Mouse (Mus musculus) forebrain, embryonic 11.5 days (tissue): ENCODE results near the gene Aspa. TPM values are rescaled to one million over a fixed set of nuclear protein-coding genes. Genes with fewer than 3 reads are reported as not detected.

Source experiments
- ATAC-seq: fragments of 200-750 bp; cut with Nextera tagmentation; replicated peaks from 2 replicates; pipeline ENCODE4 v1.8.0; 2017; ENCODE audit warnings: moderate TSS enrichment; ENCODE audit not compliant: low FRiP score
- DNase-seq: peaks from one replicate; pipeline ENCODE4 v3.0.0-alpha.2; 2017; ENCODE audit warnings: low spot score
- H3K27ac ChIP-seq: fragments of 300-500 bp; sonication (generic); 2 replicates; pipeline ENCODE4 v1.5.1; 2014; ENCODE audit warnings: low read depth, low read length
- H3K27me3 ChIP-seq: fragments of 300-500 bp; sonication (generic); 2 replicates; pipeline ENCODE4 v1.6.1; 2014; ENCODE audit warnings: mild to moderate bottlenecking, low read length, mixed read lengths; ENCODE audit not compliant: control insufficient read depth, insufficient read depth
- H3K36me3 ChIP-seq: fragments of 300-500 bp; sonication (generic); 2 replicates; pipeline ENCODE4 v1.6.1; 2014; ENCODE audit warnings: mild to moderate bottlenecking, low read length, moderate library complexity, mixed read lengths; ENCODE audit not compliant: control insufficient read depth, insufficient read depth
- H3K4me1 ChIP-seq: fragments of 300-500 bp; sonication (generic); replicated peaks from 2 replicates; pipeline ENCODE4 v1.6.1; 2014; ENCODE audit warnings: low read length, mixed read lengths; ENCODE audit not compliant: control insufficient read depth, insufficient read depth
- H3K4me2 ChIP-seq: fragments of 300-500 bp; sonication (generic); 2 replicates; pipeline ENCODE4 v1.6.1; 2014; ENCODE audit warnings: low read depth, mild to moderate bottlenecking, low read length, moderate library complexity, mixed read lengths; ENCODE audit not compliant: severe bottlenecking
- H3K4me3 ChIP-seq: fragments of 300-500 bp; sonication (generic); 2 replicates; pipeline ENCODE4 v1.5.1; 2014; ENCODE audit warnings: low read depth, low read length
- H3K9ac ChIP-seq: fragments of 300-500 bp; sonication (generic); 2 replicates; pipeline ENCODE4 v1.6.1; 2014; ENCODE audit warnings: low read length
- H3K9me3 ChIP-seq: fragments of 300-500 bp; sonication (generic); 2 replicates; pipeline ENCODE4 v1.6.1; 2016; ENCODE audit warnings: low read length, mixed read lengths; ENCODE audit not compliant: control insufficient read depth
- WGBS: fragments of 180-500 bp; shearing (Covaris S2); extraction: QIAGEN DNeasy Blood & Tissue Kit; methylation state at CpG from one replicate; pipeline ENCODE4 v1.1.7; 2014; 5-methylcytosine and 5-hydroxymethylcytosine counted together
- polyA plus RNA-seq: library from polyadenylated mRNA; unstranded; fragments of >200 nt; fragmentation: Nextera tagmentation; extraction: Ambion mirVana; gene quantifications from 2 replicates; pipeline ENCODE4 v1.2.1, GENCODE M21; 2014

Gene Aspa
- polyA plus RNA-seq: 0.12 TPM in 1 of 2 replicates, not detected in the other

DNA sequence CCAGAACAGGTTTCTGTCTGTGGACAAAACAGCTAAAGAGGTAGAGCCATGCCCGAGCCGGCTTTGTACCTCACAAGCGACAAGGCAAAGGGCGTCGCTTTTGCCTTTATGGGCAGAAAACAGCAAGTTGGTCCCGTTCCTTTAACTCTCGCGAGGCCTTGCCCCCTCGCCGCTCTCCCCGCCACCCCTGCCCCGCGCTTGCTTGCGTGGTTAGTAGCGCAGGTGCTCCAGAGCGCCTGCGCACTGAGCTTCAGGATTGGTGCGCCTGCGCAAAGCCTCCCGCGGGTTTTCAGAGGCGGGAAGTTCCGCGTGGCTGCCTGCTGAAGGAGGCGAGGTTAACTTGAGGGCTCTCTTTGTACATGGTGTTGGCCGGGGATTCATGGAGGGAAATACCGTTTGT, at the start of gene Aspa, which contains the start of the genes Gm49340 and Spata22:
TSS of gene Aspa (minus strand) at position 155 of the 400 bp plus-strand sequence.
TSS of gene Gm49340 (plus strand) at position 300 of the 400 bp plus-strand sequence.
TSS of gene Spata22 (plus strand) at position 300 of the 400 bp plus-strand sequence.
- DNase-seq (no peak), ATAC-seq (no peak)
- Histone ChIP-seq H3K9ac (no peak within 1 kb of the TSS), H3K36me3 (no peaks in the 10 kb centered on the region), H3K4me3 (no peak within 1 kb of the TSS), H3K27me3 (no peaks in the 10 kb centered on the region), H3K4me1 (no peaks in the 10 kb centered on the region), H3K4me2 (no peak within 1 kb of the TSS), H3K9me3 (no peaks in the 10 kb centered on the region; the same call in 1 of the 2 replicates), H3K27ac (no peak within 1 kb of the TSS)
- 82% methylated on average over 27 of the region's 27 CpGs for WGBS

DNA sequence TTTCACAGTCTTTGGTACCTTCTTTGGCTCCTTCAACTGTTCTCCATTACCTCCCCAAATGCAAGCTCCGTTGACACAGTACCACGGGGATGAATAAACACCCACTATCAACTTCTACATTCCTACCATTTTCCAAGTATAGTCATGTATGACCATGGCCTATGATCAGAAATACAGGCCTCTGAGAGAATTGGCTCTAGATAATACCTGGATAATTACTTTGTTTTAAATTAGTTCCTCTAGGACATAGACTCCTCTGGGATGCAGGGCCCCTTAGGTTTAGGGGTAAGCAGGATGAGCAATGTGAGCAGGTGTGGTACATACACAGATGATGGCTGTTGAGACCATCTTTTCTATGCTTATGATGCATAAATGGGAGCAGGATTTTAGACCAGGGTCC, 41.5 kb upstream of the Aspa start, which contains the start of gene Olfr376:
TSS of gene Olfr376 (plus strand) at position 301 of the 400 bp plus-strand sequence.
- no peak within 1 kb of the TSS for H3K27ac ChIP-seq
- no peaks in the 10 kb centered on the region for H3K36me3 ChIP-seq
- no peak within 1 kb of the TSS for H3K9ac ChIP-seq
- no peak within 1 kb of the TSS for H3K4me3 ChIP-seq
- ATAC-seq (no peak), DNase-seq (no peak)
- H3K9me3 ChIP-seq: no peaks in the 10 kb centered on the region; the same call in 1 of the 2 replicates
- 86% methylated on average over 2 of the region's 2 CpGs for WGBS
- H3K4me1 ChIP-seq: no peaks in the 10 kb centered on the region
- H3K4me2 ChIP-seq: no peak within 1 kb of the TSS
- no peaks in the 10 kb centered on the region for H3K27me3 ChIP-seq

DNA sequence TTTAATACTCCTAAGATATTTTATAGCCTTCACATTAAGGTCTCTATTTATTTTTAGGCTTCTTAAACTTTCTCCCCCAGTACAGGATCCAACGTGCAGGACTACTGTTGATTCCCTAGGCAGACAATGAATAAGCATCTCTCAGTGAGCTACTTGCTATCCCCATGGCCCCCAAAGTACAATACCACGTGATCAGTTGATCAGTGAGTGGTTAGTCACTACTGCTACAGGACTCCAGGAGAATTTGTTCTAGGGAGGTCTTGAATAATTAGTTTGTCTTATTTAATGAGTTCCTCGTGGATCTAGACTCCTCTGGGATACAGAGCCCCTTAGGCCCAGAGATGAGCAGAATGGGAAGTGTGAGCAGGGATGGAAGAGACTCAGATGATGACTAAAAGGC, 21.1 kb upstream of the Aspa start, which contains the start of gene Olfr20:
TSS of gene Olfr20 (plus strand) at position 301 of the 400 bp plus-strand sequence.
- H3K36me3 ChIP-seq: no peaks in the 10 kb centered on the region
- no peak within 1 kb of the TSS for H3K27ac ChIP-seq
- no peak for ATAC-seq
- no peak for DNase-seq
- no peaks in the 10 kb centered on the region for H3K9me3 ChIP-seq
- H3K4me2 ChIP-seq: no peak within 1 kb of the TSS
- WGBS: 55% methylated on average over 3 of the region's 3 CpGs
- H3K27me3 ChIP-seq: no peaks in the 10 kb centered on the region
- no peak within 1 kb of the TSS for H3K9ac ChIP-seq
- H3K4me3 ChIP-seq: no peak within 1 kb of the TSS
- H3K4me1 ChIP-seq: no peaks in the 10 kb centered on the region

DNA sequence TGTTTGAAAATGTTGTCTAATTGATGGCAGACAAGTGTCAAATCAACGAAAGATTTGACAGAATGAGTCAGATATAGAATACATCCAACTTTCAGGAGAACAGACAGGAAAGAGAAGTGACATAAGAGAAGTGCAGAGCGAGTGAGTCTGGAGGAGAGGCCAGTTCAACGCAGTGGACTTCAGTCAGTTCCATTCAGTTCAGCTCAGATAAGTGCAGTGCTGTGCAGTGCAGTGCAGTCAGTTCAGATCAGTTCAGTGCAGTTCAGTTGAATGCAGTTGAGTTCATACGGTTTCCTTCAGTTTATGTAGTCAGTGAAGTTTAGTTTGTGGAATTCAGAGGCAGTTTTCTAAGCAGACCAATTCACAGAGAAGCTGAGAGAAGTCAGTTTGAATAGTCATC, 7.5 kb upstream of the Aspa start:
- Histone ChIP-seq H3K36me3 (no peaks in the 10 kb centered on the region), H3K27ac (no peak overlapping the region), H3K4me1 (no peaks in the 10 kb centered on the region), H3K4me3 (no peak overlapping the region), H3K9me3 (no peaks in the 10 kb centered on the region), H3K27me3 (no peaks in the 10 kb centered on the region), H3K9ac (no peak overlapping the region), H3K4me2 (no peak overlapping the region)
- no peak for DNase-seq
- WGBS: 87% methylated on average over 4 of the region's 4 CpGs
- ATAC-seq: no peak

DNA sequence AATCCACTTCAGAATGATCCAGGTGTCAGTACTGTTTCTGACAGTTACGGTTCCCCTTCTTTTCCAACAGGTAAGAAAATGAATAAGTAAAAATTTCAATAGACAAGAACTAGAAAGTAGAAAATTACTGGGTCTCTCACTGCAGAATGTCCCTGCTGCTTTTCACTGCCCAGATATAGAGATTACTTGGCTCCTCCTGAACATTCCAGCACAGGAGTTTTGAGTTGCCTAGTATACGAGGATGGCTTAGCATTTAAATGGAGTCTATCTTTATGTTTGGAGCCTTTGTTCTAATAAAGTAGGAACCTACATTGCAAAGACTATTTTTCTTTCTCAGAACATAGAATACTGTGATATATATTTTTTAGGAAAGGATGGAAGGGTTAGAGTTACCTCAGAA, 4.0 kb upstream of the Aspa start:
- WGBS: 77% methylated on average over 2 of the region's 2 CpGs
- no peak for ATAC-seq
- H3K36me3 ChIP-seq: no peaks in the 10 kb centered on the region

DNA sequence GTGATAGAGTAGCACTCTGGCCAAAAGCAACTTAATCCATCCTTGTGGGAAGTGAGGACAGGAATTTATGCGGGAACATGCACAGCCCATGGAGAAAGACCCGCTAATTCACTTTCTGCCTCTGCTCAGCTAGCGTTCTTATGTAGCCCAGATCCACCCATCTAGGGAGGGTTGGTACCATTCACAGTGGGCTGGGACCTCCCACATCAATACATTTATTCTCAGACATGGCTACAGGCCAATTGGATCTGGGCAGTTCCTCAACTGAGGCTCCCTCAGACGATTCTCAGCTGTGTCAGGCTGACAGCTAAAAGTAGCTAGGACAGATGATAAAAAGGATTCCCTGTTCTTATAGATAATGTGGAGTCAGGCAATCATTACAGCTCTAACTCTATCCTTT, 2.0 kb downstream of the Aspa start:
- H3K9me3 ChIP-seq: no peaks in the 10 kb centered on the region; the same call in 1 of the 2 replicates
- H3K4me1 ChIP-seq: no peaks in the 10 kb centered on the region
- H3K36me3 ChIP-seq: no peaks in the 10 kb centered on the region
- DNase-seq (no peak), ATAC-seq (no peak)
- H3K4me2 ChIP-seq: no peak overlapping the region
- H3K9ac ChIP-seq: no peak overlapping the region
- H3K27me3 ChIP-seq: no peaks in the 10 kb centered on the region
- 91% methylated on average over 4 of the region's 4 CpGs for WGBS
- no peak overlapping the region for H3K4me3 ChIP-seq
- H3K27ac ChIP-seq: no peak overlapping the region

More for the DNA sequence above, 4.0 kb upstream of the Aspa start:
- Histone ChIP-seq H3K9ac (no peak overlapping the region), H3K27ac (no peak overlapping the region), H3K4me2 (no peak overlapping the region), H3K27me3 (no peaks in the 10 kb centered on the region), H3K4me1 (no peaks in the 10 kb centered on the region), H3K4me3 (no peak overlapping the region), H3K9me3 (no peaks in the 10 kb centered on the region; the same call in 1 of the 2 replicates)
- no peak for DNase-seq

DNA sequence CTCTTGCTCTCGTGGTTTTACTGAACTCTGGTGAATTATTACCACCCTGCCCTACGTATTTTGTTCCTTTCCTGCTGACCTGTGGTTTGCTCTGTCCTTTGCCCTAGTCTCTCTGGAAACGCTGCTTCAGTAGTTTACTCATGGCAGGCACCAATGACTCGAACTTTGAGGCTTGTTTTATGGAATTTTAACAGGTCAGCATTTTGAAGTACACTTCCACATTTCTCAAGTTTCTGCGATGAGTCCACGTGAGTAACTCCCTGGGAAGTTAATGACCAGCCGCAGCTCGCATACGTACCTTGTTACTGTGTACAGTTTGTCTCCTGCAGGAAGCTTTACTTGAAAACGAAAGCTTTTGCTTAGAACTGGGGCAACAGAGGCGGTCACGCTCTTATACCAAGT, 2.9 kb downstream of the Aspa start:
- H3K4me2 ChIP-seq: no peak overlapping the region
- H3K4me1 ChIP-seq: no peaks in the 10 kb centered on the region
- ATAC-seq (no peak), DNase-seq (no peak)
- 75% methylated on average over 12 of the region's 12 CpGs for WGBS
- H3K27me3 ChIP-seq: no peaks in the 10 kb centered on the region
- H3K27ac ChIP-seq: no peak overlapping the region
- no peak overlapping the region for H3K4me3 ChIP-seq
- H3K36me3 ChIP-seq: no peaks in the 10 kb centered on the region
- no peak overlapping the region for H3K9ac ChIP-seq
- no peaks in the 10 kb centered on the region; the same call in 1 of the 2 replicates for H3K9me3 ChIP-seq

DNA sequence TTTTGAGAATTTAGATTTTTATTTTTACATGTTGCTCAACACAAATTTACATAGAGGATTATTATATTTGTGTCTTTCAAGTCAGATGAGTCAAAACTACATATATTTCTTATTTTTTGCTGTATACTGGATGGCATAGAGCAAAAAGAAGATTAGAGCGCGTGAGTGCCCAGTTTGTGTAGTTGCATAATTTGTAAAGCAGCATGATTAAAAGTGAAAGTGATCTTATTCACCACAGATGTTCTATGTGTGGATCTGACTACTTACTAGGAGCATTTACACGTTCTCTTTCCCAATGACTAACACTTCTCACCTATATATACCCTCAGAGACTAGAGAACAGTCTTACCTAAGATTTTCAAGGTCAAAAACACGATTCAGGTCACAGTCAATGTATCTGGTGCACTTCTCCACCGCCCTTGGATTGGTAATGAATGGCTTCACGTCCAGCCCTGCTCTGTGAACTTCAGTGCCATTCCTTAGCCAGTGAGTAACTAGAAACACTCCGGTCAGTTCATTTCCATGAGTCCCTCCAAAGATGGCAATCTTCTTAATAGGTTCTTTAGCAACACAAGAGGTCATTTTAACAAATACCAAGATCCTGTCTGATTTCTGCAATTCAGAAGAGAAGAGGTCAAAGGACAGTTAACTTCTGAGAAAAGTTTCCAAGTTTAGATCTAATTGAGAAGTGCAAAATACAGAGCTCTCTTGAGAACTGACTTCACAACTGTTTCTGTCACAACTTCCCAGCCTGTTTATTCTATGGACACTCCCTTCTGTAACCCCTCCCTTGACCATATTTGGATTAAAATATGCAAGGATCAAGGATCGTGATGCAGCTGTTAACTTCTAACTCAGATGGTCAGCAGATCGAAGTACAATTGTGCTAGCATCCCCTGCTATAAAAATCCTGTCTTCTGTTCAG, 5.2 kb downstream of the Aspa start:
- Histone ChIP-seq H3K27me3 (no peaks in the 10 kb centered on the region), H3K9me3 (no peaks in the 10 kb centered on the region), H3K4me2 (no peak overlapping the region), H3K36me3 (no peaks in the 10 kb centered on the region), H3K4me3 (no peak overlapping the region), H3K4me1 (no peaks in the 10 kb centered on the region), H3K9ac (no peak overlapping the region), H3K27ac (no peak overlapping the region)
- WGBS: 79% methylated on average over 9 of the region's 9 CpGs
- DNase-seq (no peak), ATAC-seq (no peak)
